Mouse (Mus musculus) lung, embryonic 16.5 days (tissue): ENCODE measurements at regions not wholly inside any gene's neighbourhood (a gene's known extent, or its start where the extent isn't known, plus 50 kb on each side); places are given as distances from the start of the nearest gene placed in this dataset.

Experiments used
- ATAC-seq: fragments of 200-750 bp; cut with Nextera tagmentation; 2 replicates; pipeline ENCODE4 v1.8.0; 2017; ENCODE audit warnings: low read depth, mild to moderate bottlenecking, moderate library complexity
- H3K27ac ChIP-seq: fragments of 300-500 bp; sonication (generic); 2 replicates; pipeline ENCODE4 v1.5.1; 2014; ENCODE audit warnings: mild to moderate bottlenecking, control low read depth, low read length
- H3K27me3 ChIP-seq: fragments of 300-500 bp; sonication (generic); 2 replicates; pipeline ENCODE4 v1.6.1; 2014; ENCODE audit warnings: low read depth, low read length, mixed read lengths; ENCODE audit not compliant: control insufficient read depth, insufficient read depth
- H3K36me3 ChIP-seq: fragments of 300-500 bp; sonication (generic); 2 replicates; pipeline ENCODE4 v1.6.1; 2014; ENCODE audit warnings: low read length; ENCODE audit not compliant: control insufficient read depth, insufficient read depth
- H3K4me1 ChIP-seq: fragments of 300-500 bp; sonication (generic); replicated peaks from 2 replicates; pipeline ENCODE4 v1.6.1; 2014; ENCODE audit warnings: low read length, mixed read lengths; ENCODE audit not compliant: control insufficient read depth, insufficient read depth
- H3K4me2 ChIP-seq: fragments of 300-500 bp; sonication (generic); 2 replicates; pipeline ENCODE4 v1.6.1; 2014; ENCODE audit warnings: low read depth, low read length, control low read depth
- H3K4me3 ChIP-seq: fragments of 300-500 bp; sonication (generic); 2 replicates; pipeline ENCODE4 v1.5.1; 2014; ENCODE audit warnings: mild to moderate bottlenecking, low read length, control low read depth
- H3K9ac ChIP-seq: fragments of 300-500 bp; sonication (generic); 2 replicates; pipeline ENCODE4 v1.6.1; 2014; ENCODE audit warnings: low read length, control low read depth
- H3K9me3 ChIP-seq: fragments of 300-500 bp; sonication (generic); 2 replicates; pipeline ENCODE4 v1.6.1; 2016; ENCODE audit warnings: low read length; ENCODE audit not compliant: control insufficient read depth
- WGBS: fragments of 180-500 bp; shearing (Covaris S2); extraction: QIAGEN DNeasy Blood & Tissue Kit; methylation state at CpG from one replicate; pipeline ENCODE4 v1.1.7; 2014; 5-methylcytosine and 5-hydroxymethylcytosine counted together

DNA sequence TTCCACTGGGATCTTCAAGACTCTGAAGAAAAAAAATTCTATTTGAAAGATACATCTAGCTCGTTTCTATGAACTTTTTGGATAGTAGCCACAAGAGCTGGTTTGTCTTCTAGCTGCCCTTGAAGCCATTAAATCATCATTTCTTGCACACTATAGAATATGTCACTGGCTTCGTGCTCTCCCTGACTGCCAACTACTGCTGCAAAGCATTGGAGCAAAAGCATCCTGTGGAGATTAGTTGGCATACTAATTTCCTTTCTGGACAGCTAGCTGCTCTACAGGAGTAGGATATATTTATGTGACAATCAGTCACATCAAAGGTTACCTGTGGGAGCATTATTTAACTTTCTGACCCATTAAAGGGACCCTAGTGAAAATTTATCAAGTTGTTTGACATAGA lies 243.1 kb downstream of the Pdgfc start:
- ATAC-seq, result no peak
- Histone ChIP-seq H3K27ac (no peak overlapping the region), H3K4me1 (no peaks in the 10 kb centered on the region), H3K9me3 (no peaks in the 10 kb centered on the region), H3K27me3 (no peaks in the 10 kb centered on the region), H3K4me2 (no peak overlapping the region), H3K9ac (no peak overlapping the region), H3K36me3 (no peaks in the 10 kb centered on the region), H3K4me3 (no peak overlapping the region)
- WGBS, result 46% methylated on average over 2 of the region's 2 CpGs

DNA sequence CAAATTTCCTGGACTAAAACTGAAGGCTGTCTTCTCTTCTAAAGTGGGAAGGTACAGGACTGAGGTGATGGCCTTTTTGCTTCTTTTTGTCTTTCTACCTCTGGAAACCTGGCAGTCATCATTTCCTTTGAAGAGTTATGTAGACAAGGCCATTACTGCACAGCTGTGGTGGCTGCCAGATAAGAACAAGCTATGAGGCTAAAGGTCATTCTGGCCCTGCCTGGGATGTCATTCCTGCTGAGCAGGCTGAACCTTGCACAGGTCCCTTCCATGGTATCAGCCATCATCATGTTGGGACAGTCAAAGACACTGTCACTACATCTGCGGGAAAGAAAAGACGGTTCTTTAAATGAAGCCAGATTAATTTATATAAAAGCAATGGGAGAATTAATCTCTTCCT lies 253.5 kb downstream of the Pdgfc start:
- no peak overlapping the region for H3K27ac ChIP-seq
- no peak for ATAC-seq

DNA sequence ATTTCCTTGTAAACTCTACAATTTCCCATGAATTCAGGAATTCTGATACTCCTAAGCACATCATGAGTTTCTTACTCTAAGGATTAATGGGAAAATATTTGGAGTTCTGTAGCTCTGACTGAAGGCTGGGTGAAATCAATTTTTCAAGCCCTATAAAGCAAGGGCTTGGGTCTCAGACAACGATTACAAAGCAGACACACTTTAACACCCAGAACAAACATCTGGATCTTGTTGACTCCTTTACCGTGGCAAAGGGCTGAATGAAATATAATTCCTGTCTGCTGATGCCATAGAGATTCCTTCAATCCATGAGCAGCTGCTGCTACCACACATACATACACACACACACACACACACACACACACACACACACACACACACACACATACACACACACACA lies 256.2 kb downstream of the Pdgfc start:
- Histone ChIP-seq H3K4me1 (no peaks in the 10 kb centered on the region), H3K4me3 (no peak overlapping the region), H3K27ac (no peak overlapping the region), H3K36me3 (no peaks in the 10 kb centered on the region), H3K27me3 (no peaks in the 10 kb centered on the region), H3K4me2 (no peak overlapping the region), H3K9me3 (no peaks in the 10 kb centered on the region), H3K9ac (no peak overlapping the region)
- 7% methylated on average over 2 of the region's 2 CpGs for WGBS
- no peak for ATAC-seq

More for the DNA sequence above, 253.5 kb downstream of the Pdgfc start:
- no peaks in the 10 kb centered on the region for H3K9me3 ChIP-seq
- no peak overlapping the region for H3K4me3 ChIP-seq
- no peaks in the 10 kb centered on the region for H3K27me3 ChIP-seq
- no peak overlapping the region for H3K4me2 ChIP-seq
- H3K9ac ChIP-seq, result no peak overlapping the region
- H3K36me3 ChIP-seq, result no peaks in the 10 kb centered on the region
- 91% methylated on average over 2 of the region's 2 CpGs for WGBS
- no peaks in the 10 kb centered on the region for H3K4me1 ChIP-seq

DNA sequence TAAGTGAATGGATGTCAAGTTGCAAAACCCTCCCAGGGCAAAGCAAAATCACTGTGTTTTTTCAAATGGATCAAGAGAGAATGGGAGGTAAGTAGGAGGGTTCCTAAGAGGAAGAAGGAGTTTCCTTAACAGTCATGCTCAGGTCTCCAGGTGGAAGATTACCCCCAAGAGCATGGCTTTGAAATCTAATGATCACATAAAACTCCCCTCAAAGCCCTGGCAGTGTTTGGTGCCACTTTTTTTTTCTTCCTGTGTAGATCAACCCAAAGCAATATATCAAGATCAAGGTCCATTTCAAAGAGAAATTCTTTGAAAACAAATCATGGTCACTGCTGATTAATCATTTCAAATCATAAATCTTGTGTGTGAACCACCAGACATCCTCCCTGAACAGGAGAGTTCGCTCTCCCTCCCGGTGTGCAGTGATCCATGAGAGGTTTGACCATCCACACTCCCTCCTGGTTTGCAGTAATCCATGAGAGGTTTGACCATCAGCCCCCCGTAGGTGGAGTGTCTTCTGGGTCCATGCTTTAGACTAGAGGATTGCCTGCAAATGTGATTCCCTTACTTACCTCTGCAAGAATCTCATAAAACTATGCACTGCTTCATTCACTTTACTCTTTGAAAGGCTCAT lies 257.1 kb downstream of the Pdgfc start:
- Histone ChIP-seq H3K4me3 (no peak overlapping the region), H3K36me3 (no peaks in the 10 kb centered on the region), H3K4me2 (no peak overlapping the region), H3K9me3 (no peaks in the 10 kb centered on the region), H3K9ac (no peak overlapping the region), H3K27ac (no peak overlapping the region), H3K27me3 (no peaks in the 10 kb centered on the region), H3K4me1 (no peaks in the 10 kb centered on the region)
- 43% methylated on average over 3 of the region's 3 CpGs for WGBS
- no peak for ATAC-seq

DNA sequence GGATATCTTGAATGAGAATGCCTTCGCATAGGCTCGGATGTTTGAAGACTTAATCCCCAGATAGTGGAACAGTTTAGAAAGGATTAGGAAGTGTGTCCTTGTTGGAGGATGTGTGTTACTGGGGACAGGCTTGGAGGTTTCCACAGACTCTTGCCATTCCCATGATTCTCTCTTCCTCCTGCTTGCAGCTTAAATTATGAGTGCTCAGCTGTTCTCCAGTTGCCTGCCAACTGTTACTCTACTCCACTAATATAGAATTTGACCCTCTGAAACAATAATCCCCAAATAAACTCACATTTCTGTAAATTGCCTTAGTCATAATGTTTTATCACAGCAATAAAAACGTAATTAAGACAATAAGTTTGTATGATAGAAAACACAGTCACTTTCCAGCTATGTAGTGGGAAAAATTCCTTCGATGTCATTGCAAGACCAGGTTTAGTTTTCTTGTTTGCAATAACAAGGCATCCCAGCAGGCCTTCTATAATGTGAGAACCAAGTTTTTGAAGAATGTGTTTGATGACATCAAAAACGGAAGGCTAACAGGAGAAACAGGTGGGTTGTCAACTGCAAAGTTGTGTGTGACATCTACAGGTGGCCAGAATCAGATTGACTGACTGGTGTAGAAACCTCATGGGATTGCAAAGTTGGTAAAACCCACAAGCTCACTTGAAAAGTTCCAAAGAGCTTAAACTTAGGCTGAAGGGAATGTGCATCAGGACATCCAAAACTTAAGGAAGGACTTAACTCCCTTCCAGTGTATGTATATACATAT lies 268.0 kb downstream of the Pdgfc start:
- Histone ChIP-seq H3K9ac (no peak overlapping the region), H3K36me3 (no peaks in the 10 kb centered on the region), H3K4me3 (no peak overlapping the region), H3K27me3 (no peaks in the 10 kb centered on the region), H3K27ac (no peak overlapping the region), H3K4me1 (no peaks in the 10 kb centered on the region), H3K9me3 (no peaks in the 10 kb centered on the region), H3K4me2 (no peak overlapping the region)
- no peak for ATAC-seq
- WGBS, result 81% methylated on average over 5 of the region's 5 CpGs

DNA sequence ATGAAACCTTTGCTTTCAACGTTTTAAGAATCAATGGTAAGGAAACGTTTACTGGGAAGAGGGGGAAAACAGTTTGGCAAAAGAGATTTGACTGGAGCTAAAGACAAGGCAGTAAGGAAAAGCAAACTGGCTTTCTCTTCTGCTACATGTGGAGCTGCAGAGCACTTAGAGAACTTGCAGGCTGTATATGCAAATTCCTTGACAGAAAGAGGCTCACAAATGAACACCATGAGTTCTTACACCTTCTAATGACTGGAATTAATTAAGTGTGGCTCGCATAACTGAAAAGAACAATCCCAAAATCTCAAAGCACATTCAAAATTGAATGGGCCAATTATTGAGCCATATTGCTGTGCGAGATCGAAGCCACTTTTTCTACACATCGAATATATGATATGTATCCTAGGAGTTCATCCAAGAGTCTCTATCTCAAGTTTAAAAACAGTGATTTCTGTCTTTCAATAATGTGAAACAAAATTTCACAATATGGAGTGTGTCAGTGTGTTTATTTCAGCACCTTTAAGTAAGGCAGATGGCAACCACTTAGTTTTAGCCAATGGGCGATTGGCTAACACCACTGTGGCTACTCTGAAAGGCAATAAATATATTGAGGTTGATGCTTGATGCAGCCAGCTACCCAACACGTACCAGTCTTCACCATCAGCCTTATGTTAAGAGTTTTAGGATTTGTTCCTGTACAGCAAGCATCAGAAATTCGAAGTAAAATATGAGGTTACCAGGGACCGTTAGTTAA lies 269.4 kb downstream of the Pdgfc start:
- no peak for ATAC-seq
- no peaks in the 10 kb centered on the region for H3K4me1 ChIP-seq
- H3K9me3 ChIP-seq, result no peaks in the 10 kb centered on the region
- no peak overlapping the region for H3K4me3 ChIP-seq
- no peaks in the 10 kb centered on the region for H3K27me3 ChIP-seq
- H3K36me3 ChIP-seq, result no peaks in the 10 kb centered on the region
- no peak overlapping the region for H3K9ac ChIP-seq
- WGBS, result 80% methylated on average over 10 of the region's 10 CpGs
- no peak overlapping the region for H3K4me2 ChIP-seq
- H3K27ac ChIP-seq, result no peak overlapping the region

DNA sequence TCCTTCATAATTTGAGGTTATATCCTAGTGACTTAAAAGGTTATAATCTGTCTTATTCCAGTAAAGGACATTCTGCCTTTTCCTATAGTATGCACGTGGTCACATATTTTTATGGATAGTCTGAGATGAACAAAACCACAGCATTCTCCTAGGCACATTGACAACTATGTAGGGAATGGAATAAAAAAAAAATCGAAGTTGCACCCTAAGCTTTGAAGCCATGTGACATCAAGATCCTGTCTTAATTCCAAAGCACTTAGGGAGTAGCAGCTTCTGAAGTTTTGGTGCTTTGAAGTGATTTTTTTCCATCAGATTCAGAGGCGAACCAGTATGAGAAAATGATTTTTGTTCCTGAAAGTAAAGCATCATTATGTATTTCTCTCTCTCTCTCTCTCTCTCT lies 290.6 kb downstream of the Pdgfc start:
- WGBS, result 45% methylated on average over 3 of the region's 3 CpGs
- H3K36me3 ChIP-seq, result no peaks in the 10 kb centered on the region
- H3K9me3 ChIP-seq, result no peaks in the 10 kb centered on the region
- no peak for ATAC-seq
- H3K4me1 ChIP-seq, result no peaks in the 10 kb centered on the region
- no peak overlapping the region for H3K4me3 ChIP-seq
- no peaks in the 10 kb centered on the region for H3K27me3 ChIP-seq
- no peak overlapping the region for H3K9ac ChIP-seq
- H3K27ac ChIP-seq, result no peak overlapping the region
- H3K4me2 ChIP-seq, result no peak overlapping the region

DNA sequence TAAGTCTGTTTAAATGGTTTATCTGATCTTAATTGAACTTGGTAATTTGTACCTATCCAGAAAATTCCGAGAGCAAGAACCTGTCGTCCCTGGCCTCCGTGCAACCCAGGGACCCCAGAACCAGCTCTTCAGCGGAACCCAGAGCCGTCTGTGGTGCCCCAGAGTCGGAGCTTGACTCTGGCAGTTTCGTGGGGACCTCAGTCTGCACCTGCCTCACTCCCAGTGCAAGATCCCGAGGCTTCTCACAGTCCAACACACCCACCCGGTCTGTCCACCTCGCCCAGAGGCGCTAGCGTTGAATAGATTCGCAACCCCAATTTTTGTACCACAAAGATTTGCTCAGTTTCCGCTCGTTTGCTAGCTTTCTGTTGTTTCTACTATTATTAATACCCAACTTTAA lies 315.5 kb downstream of the Pdgfc start:
- Histone ChIP-seq H3K9ac (no peak overlapping the region), H3K4me2 (no peak overlapping the region), H3K4me1 (no peaks in the 10 kb centered on the region), H3K9me3 (no peaks in the 10 kb centered on the region), H3K27me3 (no peaks in the 10 kb centered on the region), H3K36me3 (no peaks in the 10 kb centered on the region), H3K27ac (no peak overlapping the region), H3K4me3 (no peak overlapping the region)
- WGBS, result 87% methylated on average over 15 of the region's 15 CpGs
- ATAC-seq, result no peak

DNA sequence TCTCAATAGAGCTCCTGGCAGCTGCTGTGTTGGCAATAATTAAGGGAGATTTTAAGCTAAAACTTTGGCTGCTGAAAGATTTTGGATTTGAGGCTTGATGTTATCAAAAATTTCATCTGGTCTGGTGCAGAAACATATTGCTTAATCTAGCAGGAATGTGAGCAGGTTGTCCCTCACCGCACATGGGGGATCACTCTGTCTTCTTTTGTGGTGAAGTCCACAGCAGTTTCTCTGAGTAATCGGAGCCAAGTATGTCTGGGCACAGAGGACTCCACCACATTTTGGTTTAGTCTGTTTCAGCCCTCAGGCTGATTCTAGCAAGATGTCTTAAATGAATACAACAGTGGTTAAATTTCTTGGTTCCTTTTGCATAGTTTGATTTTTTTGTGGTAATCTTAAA lies 331.7 kb downstream of the Pdgfc start:
- Histone ChIP-seq H3K36me3 (no peaks in the 10 kb centered on the region), H3K9ac (no peak overlapping the region), H3K27ac (no peak overlapping the region), H3K4me2 (no peak overlapping the region), H3K4me3 (no peak overlapping the region), H3K4me1 (peaks cover 4% of the 10 kb centered on the region; the same call in 1 of the 2 replicates), H3K27me3 (no peaks in the 10 kb centered on the region), H3K9me3 (no peaks in the 10 kb centered on the region)
- no peak for ATAC-seq
- WGBS, result 92% methylated on average over 2 of the region's 2 CpGs
